Mouse (Mus musculus): Measurements from ENCODE around the gene Insl3.
"Not testable (repeated sequence)": the region's sequence is repeated elsewhere in the genome, so short reads cannot be mapped to it uniquely, and the experiment has no call there.

The Insl3 gene

GRCm38 (mm10) chr8:71709134-71709799 is 20.3 kb downstream of the Insl3 start:
- DNase-seq (ENCODE audit: low spot score in 2 of 2) = peak in 1 of 2 experiments; percentile 29

- peak; percentile 70 to 80 for DNase-seq (ENCODE audit: low spot score in 2 of 2)
Observed at GRCm38 (mm10) chr8:71709800-71710446, 20.9 kb downstream of the Insl3 start.

GRCm38 (mm10) chr8:71711574-71711973 is 22.6 kb downstream of the Insl3 start:
- no peak for DNase-seq (ENCODE audit: low spot score in 2 of 2)

- DNase-seq (ENCODE audit: low spot score in 2 of 2) = no peak
Observed at GRCm38 (mm10) chr8:71715531-71715930, 26.5 kb downstream of the Insl3 start.

- DNase-seq (ENCODE audit: low spot score in 2 of 2) = no peak
Observed at GRCm38 (mm10) chr8:71716561-71717053, 27.6 kb downstream of the Insl3 start.

- DNase-seq (ENCODE audit: low spot score in 2 of 2) = no peak
Observed at GRCm38 (mm10) chr8:71717096-71717495, 28.1 kb downstream of the Insl3 start.

GRCm38 (mm10) chr8:71718252-71718651 is 29.2 kb downstream of the Insl3 start:
- no peak for DNase-seq (ENCODE audit: low spot score in 2 of 2)

- peak in 1 of 2 experiments; percentile 56 for DNase-seq (ENCODE audit: low spot score in 2 of 2)
Observed at GRCm38 (mm10) chr8:71719218-71719617, 30.2 kb downstream of the Insl3 start.

- peak; percentile 85 to 87 for DNase-seq (ENCODE audit: low spot score in 2 of 2)
Observed at GRCm38 (mm10) chr8:71719928-71720457, 31.0 kb downstream of the Insl3 start.

GRCm38 (mm10) chr8:71723047-71723551 is 34.1 kb downstream of the Insl3 start:
- no peak for DNase-seq (ENCODE audit: low spot score in 2 of 2)

GRCm38 (mm10) chr8:71724389-71724788 is 35.4 kb downstream of the Insl3 start:
- DNase-seq (ENCODE audit: low spot score in 2 of 2) = no peak

GRCm38 (mm10) chr8:71725122-71725924 is 36.3 kb downstream of the Insl3 start, which contains the start of gene Fcho1:
Fcho1 (minus strand) TSS chr8:71725716.
- peak; percentile 81 to 84 for DNase-seq (ENCODE audit: low spot score in 2 of 2)

GRCm38 (mm10) chr8:71728240-71728785 is 39.3 kb downstream of the Insl3 start:
- peak in 1 of 2 experiments; percentile 58 for DNase-seq (ENCODE audit: low spot score in 2 of 2)

- DNase-seq (ENCODE audit: low spot score in 2 of 2) = no peak
Observed at GRCm38 (mm10) chr8:71728826-71729620, 40.0 kb downstream of the Insl3 start.

GRCm38 (mm10) chr8:71731652-71732230 is 42.7 kb downstream of the Insl3 start:
- peak in 1 of 2 experiments; percentile 65 for DNase-seq (ENCODE audit: low spot score in 2 of 2)

- DNase-seq (ENCODE audit: low spot score in 2 of 2) = not testable (repeated sequence)
Observed at GRCm38 (mm10) chr8:71738316-71738715, 49.3 kb downstream of the Insl3 start.

All from frontal cortex, postnatal 10 days (tissue).